Mouse (Mus musculus) embryonic fibroblast, embryonic 13.5 days (primary cell): ENCODE data around the gene Hapln1.

Source experiments
- CTCF ChIP-seq: IDR thresholded peaks from 2 replicates; pipeline ENCODE4 v1.5.1; 2011; ENCODE audit warnings: mild to moderate bottlenecking, control low read depth, low read length, moderate library complexity, borderline replicate concordance; ENCODE audit not compliant: insufficient read depth
- POLR2A ChIP-seq: IDR thresholded peaks from 2 replicates; pipeline ENCODE4 v1.6.1; 2011; ENCODE audit warnings: low read depth, mild to moderate bottlenecking, control low read depth, low read length, moderate library complexity

- no peak for TF ChIP-seq POLR2A
- TF ChIP-seq CTCF = peak; percentile 23; the same call in 1 of the 2 replicates
Observed at GRCm38 (mm10) chr13:89548203-89548740, 8.7 kb downstream of the Hapln1 start.
